Mouse (Mus musculus): ENCODE data around the gene Arhgap29. TPM values are rescaled to one million over a fixed set of nuclear protein-coding genes. Genes with fewer than 3 reads are reported as not detected.

The Arhgap29 gene
- polyA plus RNA-seq, 1 experiment, result not detected

GRCm38 (mm10) chr3:122012464-122012863 lies 60.1 kb downstream of the Arhgap29 start:
- no peaks in the 10 kb centered on the region for H3K4me1 ChIP-seq (ENCODE audit: control insufficient read depth)
- no peak overlapping the region for H3K4me3 ChIP-seq (replicated peaks)
- TF ChIP-seq GATA1 (IDR thresholded peaks at IDR 0.05; ENCODE audit: low read length) (no peak), TAL1 (IDR thresholded peaks at IDR 0.05; ENCODE audit: low read length) (no peak)
- H3K36me3 ChIP-seq (ENCODE audit: control insufficient read depth), result peaks cover 5% of the 10 kb centered on the region; the same call in 1 of the 2 replicates
- no peaks in the 10 kb centered on the region for H3K27me3 ChIP-seq (ENCODE audit: control insufficient read depth)
- no peaks in the 10 kb centered on the region for H3K9me3 ChIP-seq (ENCODE audit: control insufficient read depth, low read length)

GRCm38 (mm10) chr3:122018421-122018820 lies 66.1 kb downstream of the Arhgap29 start:
- Histone ChIP-seq H3K4me3 (replicated peaks) (no peak overlapping the region), H3K27me3 (ENCODE audit: control insufficient read depth) (no peaks in the 10 kb centered on the region), H3K9me3 (ENCODE audit: control insufficient read depth, low read length) (no peaks in the 10 kb centered on the region), H3K36me3 (ENCODE audit: control insufficient read depth) (peaks cover 3% of the 10 kb centered on the region; the same call in 1 of the 2 replicates), H3K4me1 (ENCODE audit: control insufficient read depth) (no peaks in the 10 kb centered on the region)
- TF ChIP-seq TAL1 (IDR thresholded peaks at IDR 0.05; ENCODE audit: low read length) (no peak), GATA1 (IDR thresholded peaks at IDR 0.05; ENCODE audit: low read length) (no peak)

DNA sequence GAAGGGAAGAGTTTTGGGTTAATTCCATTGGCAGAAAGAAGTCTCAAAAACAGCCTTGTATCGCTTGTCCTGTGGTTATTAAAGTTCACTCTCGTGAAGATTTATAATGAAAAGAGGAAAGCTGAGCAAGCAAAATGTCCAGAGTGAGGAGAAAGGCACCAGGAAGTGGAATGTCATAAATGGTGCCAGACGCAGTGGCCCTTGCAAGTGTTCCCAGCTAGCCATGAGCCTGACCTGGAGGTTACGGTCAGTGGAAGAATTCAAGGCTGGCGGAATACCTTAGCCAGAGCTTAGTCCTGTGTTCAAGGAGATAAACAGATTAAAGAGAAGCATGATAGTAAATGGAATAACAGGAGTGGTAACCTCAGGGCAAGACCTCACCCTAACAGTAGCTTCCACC lies 66.8 kb downstream of the Arhgap29 start:
- Histone ChIP-seq H3K9me3 (ENCODE audit: control insufficient read depth, low read length) (no peaks in the 10 kb centered on the region), H3K4me3 (replicated peaks) (no peak overlapping the region), H3K4me1 (ENCODE audit: control insufficient read depth) (no peaks in the 10 kb centered on the region), H3K27me3 (ENCODE audit: control insufficient read depth) (no peaks in the 10 kb centered on the region), H3K36me3 (ENCODE audit: control insufficient read depth) (peaks cover 3% of the 10 kb centered on the region; the same call in 1 of the 2 replicates)
- TF ChIP-seq GATA1 (IDR thresholded peaks at IDR 0.05; ENCODE audit: low read length), result no peak

- H3K9me3 ChIP-seq (ENCODE audit: control insufficient read depth, low read length), result no peaks in the 10 kb centered on the region
Measured at GRCm38 (mm10) chr3:122021029-122021652, 68.8 kb downstream of the Arhgap29 start.

DNA sequence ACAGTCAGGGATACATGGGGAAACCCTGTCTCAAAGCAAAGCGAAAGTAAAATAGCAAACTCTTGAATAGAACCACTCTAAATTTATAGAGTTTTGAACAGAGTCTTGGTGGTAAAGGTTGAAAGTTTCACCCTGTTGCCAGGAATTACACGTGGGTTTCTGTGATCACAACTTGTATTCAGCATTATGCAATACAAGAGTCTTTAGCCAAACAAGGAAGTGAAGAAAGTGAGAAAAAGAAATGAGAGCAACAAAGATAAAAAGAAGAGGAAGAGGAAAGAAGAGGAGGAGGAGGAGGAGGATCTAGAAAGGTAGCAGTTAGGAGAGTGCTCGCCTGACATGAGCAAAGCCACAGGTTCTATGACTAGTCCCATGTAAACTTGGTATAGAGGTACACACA lies 70.0 kb downstream of the Arhgap29 start:
- no peaks in the 10 kb centered on the region for H3K4me1 ChIP-seq (ENCODE audit: control insufficient read depth)
- H3K4me3 ChIP-seq (replicated peaks), result no peak overlapping the region
- no peaks in the 10 kb centered on the region for H3K36me3 ChIP-seq (ENCODE audit: control insufficient read depth)
- no peaks in the 10 kb centered on the region for H3K27me3 ChIP-seq (ENCODE audit: control insufficient read depth)
- TF ChIP-seq TAL1 (IDR thresholded peaks at IDR 0.05; ENCODE audit: low read length), result no peak
- no peak for TF ChIP-seq GATA1 (IDR thresholded peaks at IDR 0.05; ENCODE audit: low read length)
- H3K9me3 ChIP-seq (ENCODE audit: control insufficient read depth, low read length), result no peaks in the 10 kb centered on the region

More at GRCm38 (mm10) chr3:122021029-122021652, 68.8 kb downstream of the Arhgap29 start:
- TF ChIP-seq TAL1 (IDR thresholded peaks at IDR 0.05; ENCODE audit: low read length) (no peak), GATA1 (IDR thresholded peaks at IDR 0.05; ENCODE audit: low read length) (no peak)
- no peaks in the 10 kb centered on the region for H3K4me1 ChIP-seq (ENCODE audit: control insufficient read depth)
- no peaks in the 10 kb centered on the region for H3K36me3 ChIP-seq (ENCODE audit: control insufficient read depth)
- H3K27me3 ChIP-seq (ENCODE audit: control insufficient read depth), result no peaks in the 10 kb centered on the region
- no peak overlapping the region for H3K4me3 ChIP-seq (replicated peaks)

DNA sequence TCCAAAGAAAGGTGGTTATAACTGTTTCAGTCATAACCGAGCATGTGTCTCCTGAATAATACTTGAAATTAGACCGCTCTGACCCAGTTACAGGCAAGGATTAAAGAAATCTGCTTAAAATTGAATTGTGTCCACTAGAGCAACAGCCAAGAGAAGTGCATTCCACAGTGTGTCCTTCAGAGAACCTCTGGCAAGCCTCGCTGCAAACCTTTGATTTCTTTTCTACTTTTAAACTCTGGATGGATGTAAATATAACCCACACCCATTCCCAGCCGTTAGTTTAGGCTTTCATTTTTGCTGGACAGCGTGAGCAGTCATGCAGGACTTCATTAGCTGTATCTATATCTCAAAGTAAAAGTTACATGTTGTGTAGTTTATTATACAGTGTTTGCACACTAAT lies 74.3 kb downstream of the Arhgap29 start:
- Histone ChIP-seq H3K4me1 (ENCODE audit: control insufficient read depth) (no peaks in the 10 kb centered on the region), H3K36me3 (ENCODE audit: control insufficient read depth) (no peaks in the 10 kb centered on the region), H3K9me3 (ENCODE audit: control insufficient read depth, low read length) (no peaks in the 10 kb centered on the region), H3K4me3 (replicated peaks) (no peak overlapping the region), H3K27me3 (ENCODE audit: control insufficient read depth) (no peaks in the 10 kb centered on the region)
- TF ChIP-seq TAL1 (IDR thresholded peaks at IDR 0.05; ENCODE audit: low read length) (no peak), GATA1 (IDR thresholded peaks at IDR 0.05; ENCODE audit: low read length) (no peak)

- Histone ChIP-seq H3K4me1 (ENCODE audit: control insufficient read depth) (no peaks in the 10 kb centered on the region), H3K36me3 (ENCODE audit: control insufficient read depth) (no peaks in the 10 kb centered on the region), H3K9me3 (ENCODE audit: control insufficient read depth, low read length) (no peaks in the 10 kb centered on the region), H3K27me3 (ENCODE audit: control insufficient read depth) (no peaks in the 10 kb centered on the region), H3K4me3 (replicated peaks) (no peak overlapping the region)
- TF ChIP-seq GATA1 (IDR thresholded peaks at IDR 0.05; ENCODE audit: low read length), result no peak
- no peak for TF ChIP-seq TAL1 (IDR thresholded peaks at IDR 0.05; ENCODE audit: low read length)
Measured at GRCm38 (mm10) chr3:122027776-122028175, 75.4 kb downstream of the Arhgap29 start.

GRCm38 (mm10) chr3:122033248-122033837 lies 81.0 kb downstream of the Arhgap29 start:
- Histone ChIP-seq H3K4me1 (ENCODE audit: control insufficient read depth) (no peaks in the 10 kb centered on the region), H3K9me3 (ENCODE audit: control insufficient read depth, low read length) (no peaks in the 10 kb centered on the region), H3K27me3 (ENCODE audit: control insufficient read depth) (no peaks in the 10 kb centered on the region), H3K36me3 (ENCODE audit: control insufficient read depth) (no peaks in the 10 kb centered on the region), H3K4me3 (replicated peaks) (no peak overlapping the region)
- TF ChIP-seq TAL1 (IDR thresholded peaks at IDR 0.05; ENCODE audit: low read length), result no peak
- no peak for TF ChIP-seq GATA1 (IDR thresholded peaks at IDR 0.05; ENCODE audit: low read length)

GRCm38 (mm10) chr3:122034240-122034639 lies 81.9 kb downstream of the Arhgap29 start:
- H3K36me3 ChIP-seq (ENCODE audit: control insufficient read depth), result no peaks in the 10 kb centered on the region
- no peaks in the 10 kb centered on the region for H3K4me1 ChIP-seq (ENCODE audit: control insufficient read depth)
- no peaks in the 10 kb centered on the region for H3K9me3 ChIP-seq (ENCODE audit: control insufficient read depth, low read length)
- H3K27me3 ChIP-seq (ENCODE audit: control insufficient read depth), result no peaks in the 10 kb centered on the region
- H3K4me3 ChIP-seq (replicated peaks), result no peak overlapping the region
- TF ChIP-seq TAL1 (IDR thresholded peaks at IDR 0.05; ENCODE audit: low read length) (no peak), GATA1 (IDR thresholded peaks at IDR 0.05; ENCODE audit: low read length) (no peak)

All from erythroblast, embryonic 14.5 days (primary cell).